Mouse (Mus musculus) cortical plate, adult 2 months (tissue): ENCODE measurements around the gene Ube2e2. TPM values are rescaled to one million over a fixed set of nuclear protein-coding genes. Genes with fewer than 3 reads are reported as not detected.
A peak's percentile ranks its signal among the peaks of the same experiment; 100 is the strongest.

ENCODE experiments used
- H3K27ac ChIP-seq: fragments of 200-500 bp; 2 replicates; pipeline ENCODE4 v1.5.1; 2012; ENCODE audit warnings: low read length, control low read depth, inconsistent platforms; ENCODE audit not compliant: insufficient read depth
- H3K4me1 ChIP-seq: fragments of 200-500 bp; 2 replicates; pipeline ENCODE4 v1.6.1; 2011; ENCODE audit warnings: low read length; ENCODE audit not compliant: control insufficient read depth, insufficient read depth
- H3K4me3 ChIP-seq: fragments of 200-500 bp; 2 replicates; pipeline ENCODE4 v1.5.1; 2011; ENCODE audit warnings: mild to moderate bottlenecking, low read length, control low read depth; ENCODE audit not compliant: insufficient read depth
- CTCF ChIP-seq: fragments of 200-500 bp; IDR thresholded peaks from 2 replicates; pipeline ENCODE4 v1.5.1; 2011; ENCODE audit warnings: mild to moderate bottlenecking, control low read depth, low read length; ENCODE audit not compliant: insufficient read depth; ENCODE audit errors: extremely low read depth
- POLR2A ChIP-seq: fragments of 200-500 bp; IDR thresholded peaks from 2 replicates; pipeline ENCODE4 v1.6.1; 2011; ENCODE audit warnings: mild to moderate bottlenecking, low read length, control low read depth; ENCODE audit not compliant: insufficient read depth; ENCODE audit errors: extremely low read depth
- polyA plus RNA-seq: library from polyadenylated mRNA; depleted of rRNA; stranded (reverse); fragments of >200 nt; gene quantifications from 2 replicates; pipeline ENCODE4 v1.2.3, GENCODE M21; 2012; rRNA removed

Ube2e2 gene
- 165 and 174 TPM in 2 replicates for polyA plus RNA-seq

DNA sequence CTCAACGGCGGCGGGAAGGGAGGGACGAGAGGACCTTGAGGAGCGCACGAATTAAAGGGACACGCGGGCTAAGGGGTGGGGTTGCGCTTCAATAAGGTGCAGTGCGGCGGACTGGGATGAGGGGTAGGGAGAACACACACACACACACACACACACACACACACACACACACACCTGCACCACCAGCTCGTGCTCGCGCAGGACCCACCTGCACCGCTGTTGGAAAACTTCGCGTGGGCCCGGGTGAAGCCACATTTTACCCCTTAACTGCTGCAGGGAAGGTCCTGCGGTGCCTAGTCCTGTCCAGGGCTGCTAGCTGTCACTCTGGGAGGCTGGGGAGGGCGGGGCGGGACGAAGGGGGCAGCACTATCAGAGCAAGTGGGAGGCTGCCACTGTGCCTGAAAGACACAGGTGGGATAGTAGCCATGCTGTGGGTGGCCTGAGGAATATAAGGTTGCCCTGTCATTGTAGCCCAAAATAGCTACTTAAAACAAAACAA is at the start of gene Ube2e2:
Gene Ube2e2 (minus strand): TSS at position 321 of the 499 bp plus-strand sequence.
- TF ChIP-seq CTCF (no peak), POLR2A (no peak)

DNA sequence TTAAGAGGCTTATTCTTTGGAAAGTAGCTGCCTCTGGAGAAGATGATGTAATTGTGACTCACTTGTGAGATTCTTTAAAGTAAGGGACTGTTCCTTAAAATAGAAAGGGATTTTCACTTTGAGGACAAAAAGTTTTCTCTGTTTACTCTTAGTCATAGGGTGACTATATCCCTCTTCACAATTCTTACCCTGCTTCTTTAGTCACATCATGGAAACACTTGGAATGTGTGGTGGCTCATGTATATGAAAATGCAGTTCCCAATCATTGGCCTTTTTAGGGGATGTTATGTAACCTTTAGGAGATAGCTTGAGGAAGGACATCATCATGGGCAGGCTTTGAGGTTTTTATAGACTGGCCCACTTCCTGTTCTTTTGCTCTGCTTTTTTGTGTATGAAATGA is 46.0 kb upstream of the Ube2e2 start:
- no peak overlapping the region for H3K4me3 ChIP-seq
- TF ChIP-seq CTCF (no peak), POLR2A (no peak)
- peak overlapping the region; percentile 71; the same call in 1 of the 2 replicates for H3K27ac ChIP-seq

More for the DNA sequence above, at the start of gene Ube2e2:
- H3K27ac ChIP-seq, result peak within 1 kb of the TSS; percentile 87
- H3K4me1 ChIP-seq, result peaks cover 3% of the 10 kb centered on the region
- H3K4me3 ChIP-seq, result peak within 1 kb of the TSS; percentile 96

DNA sequence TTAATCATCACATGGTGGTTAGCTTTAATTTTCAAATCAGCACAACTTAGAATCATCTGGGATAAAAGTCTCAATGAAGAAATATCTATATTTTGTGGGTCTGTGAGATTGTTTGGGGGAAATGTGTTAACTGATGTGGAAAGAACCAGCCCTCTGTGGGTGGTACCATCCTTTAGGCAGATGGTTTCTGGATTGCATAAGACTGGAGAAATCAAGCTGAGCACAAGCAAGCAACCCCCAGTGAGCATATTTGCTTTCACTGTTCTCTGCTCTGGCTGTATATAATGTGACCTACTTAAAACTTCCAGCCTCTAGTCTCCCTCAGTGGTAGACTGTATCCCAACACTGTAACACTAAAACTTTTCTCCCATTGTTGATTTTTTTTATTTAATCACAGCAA is 9.5 kb upstream of the Ube2e2 start:
- TF ChIP-seq CTCF (no peak), POLR2A (no peak)
- H3K27ac ChIP-seq, result no peak overlapping the region
- no peaks in the 10 kb centered on the region for H3K4me1 ChIP-seq
- H3K4me3 ChIP-seq, result no peak overlapping the region

More for the DNA sequence above, 46.0 kb upstream of the Ube2e2 start:
- H3K4me1 ChIP-seq, result no peaks in the 10 kb centered on the region; the same call in 1 of the 2 replicates

DNA sequence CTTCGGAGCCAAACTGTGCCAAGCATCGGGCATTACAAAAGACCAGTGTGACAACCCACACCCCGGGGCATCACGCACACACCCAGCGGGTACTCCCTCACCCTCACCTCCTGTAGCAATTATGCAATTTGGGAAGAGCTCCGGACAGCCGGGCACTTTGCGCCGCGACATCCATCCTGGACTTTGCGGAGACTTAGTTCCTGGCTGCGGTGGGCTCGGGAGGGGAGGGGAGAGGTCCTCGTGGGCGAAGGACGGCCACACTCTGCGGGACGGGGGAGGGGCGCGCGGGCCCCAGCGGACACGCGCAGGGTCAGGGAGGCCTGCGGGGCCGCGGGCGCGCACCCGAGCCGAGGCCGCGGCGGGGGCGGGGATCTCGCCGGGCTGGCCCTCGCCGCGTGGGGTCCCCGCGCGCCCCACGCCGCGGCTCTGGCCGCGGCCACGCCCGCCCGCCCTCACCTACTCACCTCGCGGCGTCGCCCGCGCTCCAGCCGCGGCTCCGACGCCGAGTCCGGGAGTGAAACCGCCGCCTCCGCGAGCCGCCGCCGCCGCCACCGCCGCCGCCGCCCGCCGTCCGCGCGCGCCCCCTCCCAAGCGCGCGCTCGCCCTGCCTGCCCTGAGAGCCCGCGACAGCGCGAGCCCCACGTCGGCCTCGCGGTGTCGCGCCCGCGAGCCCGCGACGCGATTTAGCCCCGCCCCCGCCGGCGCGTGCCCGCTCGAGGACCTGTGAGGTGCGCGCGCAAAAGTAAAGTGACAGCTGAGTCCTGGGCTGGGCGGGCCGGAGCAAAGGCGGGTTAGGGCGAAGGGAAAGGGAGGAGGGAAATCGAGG is 733 bp downstream of the Ube2e2 start:
- TF ChIP-seq POLR2A, result no peak
- H3K27ac ChIP-seq, result peak overlapping the region; percentile 87
- peaks cover 3% of the 10 kb centered on the region for H3K4me1 ChIP-seq
- H3K4me3 ChIP-seq, result peak overlapping the region; percentile 96

DNA sequence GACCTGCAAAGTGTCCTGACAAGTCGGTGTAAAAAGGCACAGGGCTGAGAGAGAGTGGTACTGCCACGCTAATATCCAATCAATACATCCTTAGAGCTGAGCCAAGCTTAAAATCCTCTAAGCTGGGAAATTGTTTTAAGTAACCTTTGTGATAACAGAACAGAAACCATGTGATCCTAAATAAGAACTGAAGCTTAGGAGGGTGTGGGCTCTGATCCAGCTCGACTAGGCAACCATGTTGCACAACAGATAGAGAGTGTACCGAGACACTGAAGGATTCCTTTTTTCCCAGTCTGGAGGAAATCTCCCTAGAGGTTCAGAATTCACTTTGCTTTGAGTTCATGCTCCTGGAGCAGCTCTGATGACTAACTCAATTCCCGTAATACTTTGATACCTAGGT is 4.5 kb downstream of the Ube2e2 start:
- Histone ChIP-seq H3K27ac (no peak overlapping the region), H3K4me3 (no peak overlapping the region), H3K4me1 (peaks cover 5% of the 10 kb centered on the region)
- TF ChIP-seq CTCF, result no peak
- no peak for TF ChIP-seq POLR2A

GRCm38 (mm10) chr14:18882493-18882892 is 11.6 kb downstream of the Ube2e2 start:
- H3K4me1 ChIP-seq, result no peaks in the 10 kb centered on the region
- H3K4me3 ChIP-seq, result no peak overlapping the region
- TF ChIP-seq POLR2A (no peak), CTCF (no peak)
- no peak overlapping the region for H3K27ac ChIP-seq

DNA sequence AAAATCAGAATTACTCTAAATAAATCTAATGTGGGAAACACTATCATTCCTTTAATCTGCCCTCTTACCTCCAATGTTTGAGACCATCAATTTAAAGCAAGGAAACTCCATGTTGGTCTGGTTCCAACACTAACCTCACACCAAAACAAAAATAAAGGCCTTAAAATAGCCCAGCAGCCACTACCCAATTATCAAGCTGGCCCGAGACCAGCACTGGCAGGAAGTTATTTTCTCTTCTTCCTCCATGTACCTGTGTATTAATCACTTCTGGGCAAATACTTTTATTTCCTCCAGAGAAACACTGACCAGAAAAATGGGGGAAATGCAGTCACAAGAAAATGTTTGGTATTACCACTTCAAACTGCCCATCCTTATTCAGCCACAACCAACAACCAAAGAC is 23.4 kb downstream of the Ube2e2 start:
- H3K4me1 ChIP-seq, result peaks cover 1% of the 10 kb centered on the region; the same call in 1 of the 2 replicates
- H3K4me3 ChIP-seq, result no peak overlapping the region
- no peak for TF ChIP-seq CTCF
- TF ChIP-seq POLR2A, result no peak
- no peak overlapping the region for H3K27ac ChIP-seq

DNA sequence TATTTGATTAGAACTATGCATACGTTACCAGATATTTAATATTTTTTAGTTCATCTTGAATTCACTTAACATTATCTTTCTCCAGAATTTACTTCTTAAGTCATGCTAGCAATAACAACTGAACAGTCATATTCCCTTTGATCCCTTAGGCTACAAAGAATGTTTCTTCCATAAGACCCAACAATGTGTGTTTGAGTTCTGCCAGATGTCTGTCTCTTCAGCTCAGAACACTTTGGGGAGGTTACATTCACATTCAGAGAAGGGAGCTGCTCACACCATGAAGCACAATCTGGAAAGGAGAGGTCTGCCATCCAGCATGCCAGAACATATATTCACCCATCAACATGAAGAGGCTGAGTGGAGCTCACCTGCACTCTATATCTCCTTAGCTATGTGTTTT is 65.4 kb downstream of the Ube2e2 start:
- H3K4me3 ChIP-seq, result no peak overlapping the region
- H3K27ac ChIP-seq, result no peak overlapping the region; the same call in 1 of the 2 replicates
- H3K4me1 ChIP-seq, result peaks cover 2% of the 10 kb centered on the region
- no peak for TF ChIP-seq POLR2A
- no peak for TF ChIP-seq CTCF

- TF ChIP-seq POLR2A (no peak), CTCF (no peak)
- Histone ChIP-seq H3K27ac (no peak overlapping the region), H3K4me1 (peaks cover 2% of the 10 kb centered on the region), H3K4me3 (no peak overlapping the region)
Observed at GRCm38 (mm10) chr14:18826753-18827152, 67.3 kb downstream of the Ube2e2 start.

GRCm38 (mm10) chr14:18820713-18821112 is 73.4 kb downstream of the Ube2e2 start:
- Histone ChIP-seq H3K4me1 (no peaks in the 10 kb centered on the region), H3K27ac (no peak overlapping the region), H3K4me3 (no peak overlapping the region)
- TF ChIP-seq POLR2A (no peak), CTCF (no peak)
